ENCODE assay signal across 25 mouse cellular contexts in genomic region chr11:5011480-5011879, GRCm38 (mm10). TPM values are rescaled to one million over a fixed set of nuclear protein-coding genes. Genes with fewer than 3 reads are reported as not detected.
DNase-seq lines count a peak whose midpoint lies in the region; ATAC-seq and TF ChIP-seq lines count a peak whose summit lies in the region.
"Had no signal": no experiment of that assay in that cellular context is flagged by ENCODE, and none has a peak within 500 bp of the region (broad histone marks: within the 10 kb centered on the region; RNA-seq: fewer than 3 reads in every experiment).

No protein-coding gene starts in this region.

- no peak for ATAC-seq in erythroblast, adult 5-6 weeks (replicated peaks; ENCODE audit: low FRiP score, poor library complexity, severe bottlenecking)
- ATAC-seq in liver, embryonic 11.5 days (replicated peaks; ENCODE audit: low FRiP score): no peak
- ATAC-seq in liver, embryonic 16.5 days (ENCODE audit: low read depth): no peak
- ATAC-seq: forebrain, embryonic 13.5 days; hindbrain, postnatal 0 days; intestine, postnatal 0 days; midbrain, embryonic 13.5 days had no signal

- H3K4me2 ChIP-seq in liver, embryonic 11.5 days: no peak overlapping the region
- H3K4me2 ChIP-seq in liver, embryonic 16.5 days (ENCODE audit: low read depth, low read length): peak overlapping the region; percentile 27; the same call in 1 of the 2 replicates
- H3K4me2 ChIP-seq: forebrain, embryonic 13.5 days; heart, embryonic 12.5 days; hindbrain, embryonic 12.5 days; lung, embryonic 15.5 days; midbrain, embryonic 13.5 days had no signal

- H3K4me1 ChIP-seq in erythroblast, embryonic 14.5 days (ENCODE audit: control insufficient read depth): peaks cover 63% of the 10 kb centered on the region
- H3K4me1 ChIP-seq in liver, embryonic 11.5 days (replicated peaks; ENCODE audit: control insufficient read depth, insufficient read depth, low read length): peaks cover 21% of the 10 kb centered on the region
- peaks cover 47% of the 10 kb centered on the region for H3K4me1 ChIP-seq in liver, embryonic 16.5 days (ENCODE audit: control insufficient read depth, low read depth, low read length)
- H3K4me1 ChIP-seq: hindbrain, embryonic 12.5 days; lung, embryonic 15.5 days had no signal

- DNase-seq in layer of hippocampus, adult 2 months (ENCODE audit: low spot score in 2 of 2): no peak
- DNase-seq in layer of hippocampus, postnatal 25 days (ENCODE audit: extremely low spot score in 1 of 2, low spot score in 1 of 2): no peak
- DNase-seq in liver, embryonic 11.5 days (ENCODE audit: low spot score): no peak
- no peak for DNase-seq in adipocyte (ENCODE audit: low spot score)
- no peak for DNase-seq in thymus, postnatal 10 days (ENCODE audit: low spot score in 2 of 2)
- DNase-seq: adrenal gland, postnatal 10 days; cerebellum, adult 2 months; cerebellum, postnatal 14 days; gastrocnemius, postnatal 36 days; kidney, postnatal 25 days; left cerebral cortex, postnatal 4 days; thymus, postnatal 14 days had no signal

- no peak overlapping the region for H3K9ac ChIP-seq in liver, embryonic 11.5 days (ENCODE audit: low read depth, low read length)
- no peak overlapping the region for H3K9ac ChIP-seq in liver, embryonic 16.5 days (ENCODE audit: low read depth, low read length)
- H3K9ac ChIP-seq: forebrain, embryonic 13.5 days; heart, embryonic 12.5 days; hindbrain, embryonic 12.5 days; lung, embryonic 15.5 days; midbrain, embryonic 13.5 days had no signal

- H3K9me3 ChIP-seq in erythroblast, embryonic 14.5 days (ENCODE audit: control insufficient read depth, low read length): no peaks in the 10 kb centered on the region
- H3K9me3 ChIP-seq in liver, embryonic 11.5 days (ENCODE audit: control insufficient read depth, low read length): no peaks in the 10 kb centered on the region
- no peaks in the 10 kb centered on the region for H3K9me3 ChIP-seq in liver, embryonic 16.5 days (replicated peaks; ENCODE audit: control insufficient read depth, low read length)
- H3K9me3 ChIP-seq: forebrain, embryonic 13.5 days; G1E; heart, embryonic 12.5 days; hindbrain, embryonic 12.5 days; lung, embryonic 15.5 days; midbrain, embryonic 13.5 days had no signal

- no peaks in the 10 kb centered on the region for H3K27me3 ChIP-seq in erythroblast, embryonic 14.5 days (ENCODE audit: control insufficient read depth)
- no peaks in the 10 kb centered on the region for H3K27me3 ChIP-seq in liver, embryonic 11.5 days (replicated peaks; ENCODE audit: control insufficient read depth, insufficient read depth, low read length)
- no peaks in the 10 kb centered on the region for H3K27me3 ChIP-seq in liver, embryonic 16.5 days (ENCODE audit: control insufficient read depth, insufficient read depth, low read depth, low read length)
- H3K27me3 ChIP-seq: forebrain, embryonic 13.5 days; heart, embryonic 12.5 days; hindbrain, embryonic 12.5 days; lung, embryonic 15.5 days; midbrain, embryonic 13.5 days had no signal

- H3K36me3 ChIP-seq in erythroblast, embryonic 14.5 days (ENCODE audit: control insufficient read depth): peaks cover 89% of the 10 kb centered on the region
- peaks cover 28% of the 10 kb centered on the region for H3K36me3 ChIP-seq in liver, embryonic 11.5 days (ENCODE audit: control insufficient read depth, insufficient read depth, low read length)
- peaks cover 42% of the 10 kb centered on the region for H3K36me3 ChIP-seq in liver, embryonic 16.5 days (ENCODE audit: control insufficient read depth, insufficient read depth)

- 68% methylated on average over 1 of the region's 1 CpGs for WGBS in liver, embryonic 11.5 days
- 52% methylated on average over 1 of the region's 1 CpGs for WGBS in liver, embryonic 16.5 days (ENCODE audit: insufficient replicate concordance)

- TF ChIP-seq CTCF in layer of hippocampus, adult 2 months (conservative IDR thresholded peaks at IDR 0.05): no peak

- peak overlapping the region; percentile 36 for H3K4me3 ChIP-seq in erythroblast, embryonic 14.5 days (replicated peaks)
- no peak overlapping the region for H3K4me3 ChIP-seq in layer of hippocampus, adult 2 months
- no peak overlapping the region for H3K4me3 ChIP-seq in liver, embryonic 11.5 days (ENCODE audit: low read depth, low read length)
- no peak overlapping the region; the same call in 1 of the 2 replicates for H3K4me3 ChIP-seq in liver, embryonic 16.5 days (ENCODE audit: low read depth, low read length)
- H3K4me3 ChIP-seq: forebrain, embryonic 13.5 days; heart, adult 2 months; heart, embryonic 12.5 days; hindbrain, embryonic 12.5 days; lung, embryonic 15.5 days; midbrain, embryonic 13.5 days had no signal

- H3K27ac ChIP-seq in layer of hippocampus, adult 2 months: peak overlapping the region; percentile 61; the same call in 1 of the 2 replicates
- 0 out of 2 replicates have a peak overlapping the region, but pooled peaks have one; percentile 5 for H3K27ac ChIP-seq in liver, embryonic 11.5 days (ENCODE audit: low read depth, low read length)
- peak overlapping the region; percentile 67 for H3K27ac ChIP-seq in liver, embryonic 16.5 days (ENCODE audit: low read length)
- H3K27ac ChIP-seq: forebrain, embryonic 13.5 days; hindbrain, embryonic 12.5 days; lung, embryonic 15.5 days; midbrain, embryonic 13.5 days had no signal

RNA-seq across cellular contexts. Expression of gene Ap1b1, which starts 24.9 kb away (rescaled TPM):
- polyA plus RNA-seq in erythroblast, embryonic 14.5 days (2012): 17.5 and 18.7 TPM in 2 replicates
- 20.4 and 23.0 TPM in 2 replicates for total RNA-seq in erythroblast, adult 5-6 weeks (2015; ENCODE audit: low replicate concordance)
- total RNA-seq in erythroblast, adult 5-6 weeks (2017; ENCODE audit: low replicate concordance): 53.6 and 106 TPM in 2 replicates
- 100 to 1,000 TPM; 144 to 147 TPM for total RNA-seq in layer of hippocampus, adult 2 months (2021)
- 100 to 1,000 TPM; 134 to 146 TPM for total RNA-seq in layer of hippocampus, postnatal 25 days (2021)
- polyA plus RNA-seq in liver, embryonic 11.5 days (2014; fragmentation: Nextera tagmentation; extraction: Ambion mirVana): 126 and 139 TPM in 2 replicates
- 78.9 and 81.7 TPM in 2 replicates for polyA plus RNA-seq in liver, embryonic 16.5 days (2015; fragmentation: Nextera tagmentation; extraction: Ambion mirVana)

RNA-seq across cellular contexts. Expression of gene Rasl10a, which starts 46.4 kb away (rescaled TPM):
- not detected in 2 replicates for polyA plus RNA-seq in erythroblast, embryonic 14.5 days (2012)
- total RNA-seq in erythroblast, adult 5-6 weeks (2015; ENCODE audit: low replicate concordance): not detected in 2 replicates
- total RNA-seq in erythroblast, adult 5-6 weeks (2017; ENCODE audit: low replicate concordance): not detected in 2 replicates
- 10 to 100 TPM; 87.7 to 95.3 TPM for total RNA-seq in layer of hippocampus, adult 2 months (2021)
- total RNA-seq in layer of hippocampus, postnatal 25 days (2021): 10 to 100 TPM; 76.8 to 94.0 TPM
- 0.75 and 1.3 TPM in 2 replicates for polyA plus RNA-seq in liver, embryonic 11.5 days (2014; fragmentation: Nextera tagmentation; extraction: Ambion mirVana)
- polyA plus RNA-seq in liver, embryonic 16.5 days (2015; fragmentation: Nextera tagmentation; extraction: Ambion mirVana): 0.27 and 0.36 TPM in 2 replicates
- total RNA-seq: megakaryocyte-erythroid progenitor cell, adult 5-6 weeks had no signal
- polyA plus RNA-seq: forebrain, embryonic 13.5 days had no signal

RNA-seq across cellular contexts. Expression of gene Gas2l1, which starts 53.6 kb away (rescaled TPM):
- 1.7 and 2.3 TPM in 2 replicates for polyA plus RNA-seq in erythroblast, embryonic 14.5 days (2012)
- 0.58 TPM in 1 of 2 replicates, not detected in the other for total RNA-seq in erythroblast, adult 5-6 weeks (2015; ENCODE audit: low replicate concordance)
- 0.34 and 0.56 TPM in 2 replicates for total RNA-seq in erythroblast, adult 5-6 weeks (2017; ENCODE audit: low replicate concordance)
- total RNA-seq in layer of hippocampus, adult 2 months (2021): 10 to 100 TPM; 93.6 to 97.7 TPM
- 10 to 100 TPM; 92.4 to 95.2 TPM for total RNA-seq in layer of hippocampus, postnatal 25 days (2021)
- 41.9 and 46.5 TPM in 2 replicates for polyA plus RNA-seq in liver, embryonic 11.5 days (2014; fragmentation: Nextera tagmentation; extraction: Ambion mirVana)
- polyA plus RNA-seq in liver, embryonic 16.5 days (2015; fragmentation: Nextera tagmentation; extraction: Ambion mirVana): 8.4 and 9.4 TPM in 2 replicates

Comparison
In these comparisons a context has a peak if more than half of its experiments do, and no peak if none do; other contexts are left out.
1. H3K27ac ChIP-seq: peak in every context shown above with its lines; median percentile 67 in liver, embryonic 16.5 days; 61 in layer of hippocampus, adult 2 months; 5 in liver, embryonic 11.5 days.
2. RNA of gene Rasl10a, which starts 46.4 kb away (total RNA-seq): 87.7 to 95.3 TPM in layer of hippocampus, adult 2 months and 76.8 to 94.0 TPM in layer of hippocampus, postnatal 25 days; not detected in erythroblast, adult 5-6 weeks; every median in the first group is over 10 times any median in the second.
3. RNA of gene Gas2l1, which starts 53.6 kb away (total RNA-seq): 93.6 to 97.7 TPM in layer of hippocampus, adult 2 months and 92.4 to 95.2 TPM in layer of hippocampus, postnatal 25 days; 0.34 to 0.58 TPM in erythroblast, adult 5-6 weeks; every median in the first group is over 10 times any median in the second.